Mouse (Mus musculus) stomach, embryonic 16.5 days (tissue): ENCODE measurements at regions not wholly inside any gene's neighbourhood (a gene's known extent, or its start where the extent isn't known, plus 50 kb on each side); places are given as distances from the start of the nearest gene placed in this dataset.

Source experiments
- ATAC-seq: fragments of 200-750 bp; cut with Nextera tagmentation; 2 replicates; pipeline ENCODE4 v1.8.0; 2017; ENCODE audit warnings: moderate number of reproducible peaks, moderate TSS enrichment; ENCODE audit not compliant: insufficient read depth, low FRiP score
- H3K27ac ChIP-seq: fragments of 300-500 bp; sonication (generic); 2 replicates; pipeline ENCODE4 v1.5.1; 2014; ENCODE audit warnings: low read length
- H3K27me3 ChIP-seq: fragments of 300-500 bp; sonication (generic); 2 replicates; pipeline ENCODE4 v1.6.1; 2014; ENCODE audit warnings: low read length, control low read depth, mixed read lengths; ENCODE audit not compliant: control insufficient read depth, insufficient read depth
- H3K36me3 ChIP-seq: fragments of 300-500 bp; sonication (generic); 2 replicates; pipeline ENCODE4 v1.6.1; 2014; ENCODE audit warnings: low read length; ENCODE audit not compliant: control insufficient read depth, insufficient read depth
- H3K4me1 ChIP-seq: fragments of 300-500 bp; sonication (generic); 2 replicates; pipeline ENCODE4 v1.6.1; 2014; ENCODE audit warnings: low read length, control low read depth, mixed read lengths; ENCODE audit not compliant: control insufficient read depth, insufficient read depth
- H3K4me2 ChIP-seq: fragments of 300-500 bp; sonication (generic); 2 replicates; pipeline ENCODE4 v1.6.1; 2014; ENCODE audit warnings: low read depth, low read length, mixed read lengths
- H3K4me3 ChIP-seq: fragments of 300-500 bp; sonication (generic); replicated peaks from 2 replicates; pipeline ENCODE4 v1.5.1; 2014; ENCODE audit warnings: mild to moderate bottlenecking, low read length
- H3K9ac ChIP-seq: fragments of 300-500 bp; sonication (generic); 2 replicates; pipeline ENCODE4 v1.6.1; 2014; ENCODE audit warnings: low read length
- H3K9me3 ChIP-seq: fragments of 300-500 bp; sonication (generic); replicated peaks from 2 replicates; pipeline ENCODE4 v1.6.1; 2016; ENCODE audit warnings: low read length, control low read depth; ENCODE audit not compliant: control insufficient read depth
- WGBS: fragments of 180-500 bp; shearing (Covaris S2); extraction: QIAGEN DNeasy Blood & Tissue Kit; methylation state at CpG from one replicate; pipeline ENCODE4 v1.1.7; 2014; 5-methylcytosine and 5-hydroxymethylcytosine counted together

GRCm38 (mm10) chr4:119054129-119054528 is 54.4 kb upstream of the Slc2a1 start:
- Histone ChIP-seq H3K4me1 (0 out of 2 replicates have a peak, but pooled peaks cover 2% of the 10 kb centered on the region), H3K4me2 (no peak overlapping the region), H3K27ac (no peak overlapping the region), H3K36me3 (no peaks in the 10 kb centered on the region), H3K27me3 (no peaks in the 10 kb centered on the region), H3K9ac (no peak overlapping the region), H3K9me3 (no peaks in the 10 kb centered on the region), H3K4me3 (no peak overlapping the region)
- WGBS, result 61% methylated on average over 5 of the region's 5 CpGs
- no peak for ATAC-seq

- WGBS, result 85% methylated on average over 6 of the region's 6 CpGs
- no peaks in the 10 kb centered on the region for H3K9me3 ChIP-seq
- no peak for ATAC-seq
Measured at GRCm38 (mm10) chr4:119057191-119057590, 51.3 kb upstream of the Slc2a1 start.

GRCm38 (mm10) chr4:119057826-119058225 is 50.7 kb upstream of the Slc2a1 start:
- 67% methylated on average over 1 of the region's 1 CpGs for WGBS
- no peaks in the 10 kb centered on the region for H3K27me3 ChIP-seq
- no peak overlapping the region for H3K4me3 ChIP-seq
- ATAC-seq, result no peak
- H3K4me2 ChIP-seq, result no peak overlapping the region
- no peaks in the 10 kb centered on the region for H3K4me1 ChIP-seq
- no peaks in the 10 kb centered on the region for H3K9me3 ChIP-seq
- no peak overlapping the region for H3K27ac ChIP-seq
- H3K9ac ChIP-seq, result no peak overlapping the region
- no peaks in the 10 kb centered on the region for H3K36me3 ChIP-seq

More at GRCm38 (mm10) chr4:119057191-119057590, 51.3 kb upstream of the Slc2a1 start:
- H3K27me3 ChIP-seq, result no peaks in the 10 kb centered on the region
- H3K4me1 ChIP-seq, result no peaks in the 10 kb centered on the region
- no peak overlapping the region for H3K4me3 ChIP-seq
- no peaks in the 10 kb centered on the region for H3K36me3 ChIP-seq
- no peak overlapping the region for H3K4me2 ChIP-seq
- H3K9ac ChIP-seq, result no peak overlapping the region
- no peak overlapping the region for H3K27ac ChIP-seq
